Mouse (Mus musculus) cerebellum, adult 11 months (tissue): ENCODE results near the gene Dnmt3b.

Experiments
- DNase-seq: peaks from one replicate; pipeline ENCODE4 v3.0.0; 2022

Dnmt3b gene

DNA sequence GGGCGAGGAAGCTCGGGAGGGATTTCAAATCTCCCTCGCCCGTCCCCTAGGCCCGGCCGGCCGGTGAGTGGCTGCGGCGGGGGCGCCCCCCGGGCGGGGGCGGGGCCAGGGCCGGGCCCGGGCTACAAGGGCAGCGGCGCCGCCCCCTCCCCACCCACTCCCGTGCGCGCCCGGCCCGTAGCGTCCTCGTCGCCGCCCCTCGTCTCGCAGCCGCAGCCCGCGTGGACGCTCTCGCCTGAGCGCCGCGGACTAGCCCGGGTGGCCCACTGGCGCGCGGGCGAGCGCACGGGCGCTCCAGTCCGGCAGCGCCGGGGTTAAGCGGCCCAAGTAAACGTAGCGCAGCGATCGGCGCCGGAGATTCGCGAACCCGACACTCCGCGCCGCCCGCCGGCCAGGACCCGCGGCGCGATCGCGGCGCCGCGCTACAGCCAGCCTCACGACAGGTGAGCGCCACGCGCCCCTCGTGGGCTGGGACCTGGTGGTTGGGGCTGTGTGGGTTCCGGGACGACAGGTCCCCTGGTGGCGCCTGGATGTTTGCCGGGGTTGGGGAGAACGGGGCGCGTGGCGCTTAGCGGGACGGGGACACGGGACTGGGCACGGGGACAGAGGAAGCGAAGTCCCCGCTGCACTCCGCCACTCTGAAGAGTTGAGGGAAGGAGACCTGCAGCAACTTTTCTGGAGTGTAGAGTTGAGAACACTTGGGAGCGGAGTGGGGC is at the start of gene Dnmt3b:
Gene Dnmt3b, plus strand, starts transcription at position 153 of the 716 bp plus-strand sequence.
- DNase-seq = peak; percentile 50

DNA sequence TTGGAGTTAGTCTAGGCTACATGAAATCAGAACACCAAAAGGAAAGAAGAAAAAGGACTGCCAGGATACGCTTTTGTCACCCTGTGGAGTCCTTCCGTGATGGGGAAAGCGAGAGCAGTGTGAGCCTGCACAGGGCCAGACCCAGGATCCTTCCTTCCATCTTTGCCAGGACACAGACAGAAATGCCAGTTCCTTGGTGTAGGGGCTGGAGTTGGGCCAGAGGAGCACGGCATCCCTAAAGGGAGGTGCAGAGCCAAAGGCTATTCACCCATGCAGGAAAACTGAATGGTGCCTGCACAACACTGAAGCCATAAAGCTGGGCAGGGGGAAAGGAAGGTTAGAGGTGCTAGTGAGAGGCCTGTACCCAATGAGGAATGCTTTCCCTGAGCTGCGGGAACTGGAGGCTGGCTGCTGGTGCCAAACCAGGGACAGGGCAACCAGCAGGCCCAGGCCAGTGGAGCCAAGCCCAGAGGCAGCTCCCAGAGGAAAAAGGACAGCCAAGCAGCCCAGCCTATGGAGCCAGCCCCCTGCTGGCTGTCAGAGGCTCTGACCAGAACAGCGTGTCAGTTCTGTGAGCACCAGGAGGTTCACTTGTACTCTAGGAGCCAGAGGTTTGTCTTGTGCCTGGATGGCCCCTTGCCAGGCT is 49.1 kb upstream of the Dnmt3b start:
- no peak for DNase-seq

DNA sequence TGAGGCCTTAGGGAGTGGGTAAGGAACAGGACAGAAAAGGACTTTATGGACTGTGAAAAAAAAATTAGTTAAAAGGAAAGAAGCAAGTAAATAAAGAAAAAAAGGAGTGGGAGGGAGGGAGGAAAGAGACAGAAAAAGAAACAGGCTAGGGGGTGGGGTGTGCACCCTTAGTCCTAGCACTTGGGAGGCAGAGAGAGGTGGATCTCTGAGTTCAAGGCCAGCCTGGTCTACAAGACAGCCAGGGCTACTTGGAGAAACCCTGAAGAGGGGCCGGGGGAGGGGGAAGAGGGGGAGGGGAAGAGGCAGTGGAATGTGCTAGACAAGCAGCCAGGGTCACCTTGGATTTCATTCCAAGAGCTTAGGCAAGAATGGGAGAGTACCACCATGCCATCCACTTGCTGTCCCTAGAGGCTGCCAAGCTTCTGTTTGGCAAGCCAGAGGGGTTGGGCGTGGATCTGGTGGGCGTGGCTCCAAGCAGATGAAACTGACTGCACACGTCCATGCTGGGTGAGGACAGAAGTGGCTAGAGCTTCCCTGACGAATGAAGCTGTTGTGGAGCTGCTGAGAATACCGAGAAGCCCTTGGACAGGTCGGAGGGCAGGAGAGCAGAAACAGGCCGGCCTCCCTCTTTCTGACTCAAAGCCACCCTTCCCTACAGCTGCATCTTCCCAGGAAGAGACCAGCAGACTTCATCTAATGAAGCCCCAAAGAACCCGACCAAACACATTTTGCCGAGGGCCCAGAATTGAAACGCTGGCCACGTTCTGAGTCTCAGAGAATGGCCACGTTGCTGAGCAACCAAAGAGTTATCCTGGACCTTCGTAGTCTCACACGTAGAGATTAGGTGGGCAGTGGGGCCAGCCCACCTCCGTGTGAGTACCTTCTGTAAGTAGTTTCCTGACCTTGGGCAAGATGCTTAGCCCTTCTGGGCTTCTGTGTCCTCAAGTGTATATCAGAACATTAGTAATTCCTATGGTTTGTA is 48.3 kb upstream of the Dnmt3b start:
- DNase-seq = no peak

DNA sequence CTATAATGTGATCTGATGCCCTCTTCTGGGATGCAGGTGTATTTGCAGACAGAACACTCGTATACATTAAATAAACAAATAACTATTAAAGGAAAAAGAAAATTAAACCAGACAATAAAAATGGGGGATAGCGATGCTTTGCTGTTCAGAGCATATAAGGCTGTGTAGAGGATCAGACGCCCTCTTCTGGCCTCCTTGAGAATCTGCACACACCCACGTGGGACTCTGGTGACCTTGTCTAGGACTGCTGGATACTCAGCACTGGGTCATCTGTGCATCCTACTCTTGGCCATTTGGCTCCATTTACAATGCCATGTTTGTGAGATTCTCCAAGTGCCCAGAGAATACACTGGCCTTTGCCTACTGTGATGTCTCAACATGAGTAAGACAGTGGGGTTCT is 45.5 kb upstream of the Dnmt3b start:
- no peak for DNase-seq

DNA sequence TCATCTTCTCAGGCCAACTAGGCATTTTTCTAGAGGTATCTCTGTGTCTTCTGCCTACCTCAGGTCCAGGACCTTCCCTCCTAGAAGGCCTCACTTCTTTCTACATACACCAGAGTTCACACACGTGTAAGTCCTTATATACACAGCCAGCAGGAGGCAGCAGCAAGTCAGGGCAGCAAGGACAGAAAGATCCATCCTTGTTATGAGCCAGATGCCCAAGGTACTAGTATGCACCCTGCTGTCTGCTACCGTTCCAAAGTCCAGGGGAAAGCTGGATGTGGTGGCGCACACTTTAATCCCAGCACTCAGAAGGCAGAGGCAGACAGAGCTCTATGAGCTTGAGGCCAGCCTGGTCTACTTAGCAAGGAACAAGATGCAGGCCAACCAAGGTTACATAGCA is 42.8 kb upstream of the Dnmt3b start:
- DNase-seq = no peak

DNA sequence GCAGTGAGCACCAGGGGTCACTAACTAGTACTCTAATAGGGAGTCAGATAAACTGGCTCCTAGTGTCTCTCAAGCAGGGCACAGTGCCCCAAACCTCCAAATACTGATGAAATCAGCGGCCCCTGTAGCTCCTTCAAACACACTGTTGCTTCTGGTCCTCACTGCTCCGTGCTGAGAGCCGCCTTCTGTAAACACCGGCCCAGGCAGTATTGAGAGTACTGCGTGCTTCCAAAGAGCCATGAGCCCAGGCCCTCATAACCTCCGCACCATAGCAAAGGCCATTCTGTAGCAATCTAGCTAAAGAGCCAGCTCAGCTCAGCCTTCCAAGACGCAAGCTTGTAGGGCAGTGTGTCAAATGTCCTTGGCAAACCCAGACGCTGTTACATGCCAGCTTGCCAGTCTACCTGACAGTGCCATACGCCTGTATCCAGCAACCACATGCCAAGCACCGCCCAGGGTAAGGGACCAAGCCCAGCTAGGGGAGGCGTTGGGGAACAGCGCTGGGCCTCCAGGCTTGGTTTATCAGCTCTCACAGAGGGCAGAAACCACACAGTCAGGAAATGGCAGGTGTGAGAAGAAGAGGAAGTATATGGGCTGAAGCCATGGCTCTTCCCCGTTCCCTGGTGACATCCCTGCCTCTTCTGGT is 41.3 kb upstream of the Dnmt3b start:
- peak; percentile 86 for DNase-seq

- DNase-seq = no peak
These were observed 40.2 kb upstream of the Dnmt3b start for GRCm38 (mm10) chr2:153609058-153609457.

- peak; percentile 91 for DNase-seq
These were observed 39.7 kb upstream of the Dnmt3b start for GRCm38 (mm10) chr2:153609548-153609947.

DNA sequence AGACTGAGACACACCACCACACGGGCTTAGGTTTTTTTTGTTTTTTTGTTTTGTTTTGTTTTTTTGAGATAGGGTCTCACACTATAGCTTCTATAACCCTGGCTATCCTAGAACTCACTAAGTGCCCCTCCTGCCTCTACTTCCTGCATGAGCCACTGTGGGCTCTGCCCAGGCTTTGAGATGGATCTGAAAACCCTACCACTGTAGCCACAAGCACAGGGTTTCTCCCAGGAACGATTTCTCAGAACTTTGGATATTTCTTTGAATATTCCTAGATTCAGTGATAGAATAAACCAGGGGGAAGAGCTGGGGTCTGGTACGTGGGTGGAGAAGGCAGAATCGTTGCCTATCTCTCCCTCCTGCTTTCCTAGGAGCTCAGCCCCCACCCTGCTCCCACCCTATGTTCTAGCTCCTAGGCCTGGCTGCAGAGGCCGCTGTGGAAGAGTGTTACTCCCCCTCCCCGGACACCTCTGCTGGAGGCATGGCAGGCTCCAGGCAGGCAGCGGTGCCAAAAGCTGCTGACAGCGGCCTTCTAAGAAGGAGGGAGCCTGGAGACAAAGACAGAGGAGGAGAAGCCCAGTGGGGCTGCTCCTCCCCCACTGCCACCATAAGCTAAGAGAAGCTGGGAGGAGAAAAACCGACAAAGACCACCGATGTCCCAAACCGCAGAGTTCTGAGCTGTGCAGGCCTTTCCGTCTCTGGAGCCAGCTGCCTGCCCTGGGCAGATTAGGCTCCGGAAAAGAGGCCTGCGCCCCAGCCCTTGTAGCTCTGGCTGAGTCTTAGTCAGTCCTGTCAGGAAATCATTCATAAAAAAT is 38.6 kb upstream of the Dnmt3b start:
- DNase-seq = no peak

DNA sequence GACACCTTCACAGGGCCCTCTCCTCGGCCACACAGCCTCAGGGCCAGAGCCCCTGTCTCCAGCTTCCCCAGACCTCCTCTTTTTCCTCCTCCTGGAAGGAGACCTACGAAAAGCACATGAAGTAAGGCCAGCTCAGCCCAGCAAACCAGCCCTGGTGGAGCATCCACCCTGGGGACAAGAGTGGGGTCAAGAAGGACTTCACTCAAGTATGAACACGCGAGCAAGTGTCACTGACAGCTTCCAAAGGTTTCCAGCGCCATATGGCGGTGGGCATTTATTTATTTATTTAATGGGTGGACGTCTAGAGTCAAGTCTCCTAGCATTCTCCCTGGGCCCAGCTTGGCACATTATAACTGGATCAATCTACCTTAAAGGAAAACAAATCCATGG is 38.0 kb upstream of the Dnmt3b start:
- no peak for DNase-seq

DNA sequence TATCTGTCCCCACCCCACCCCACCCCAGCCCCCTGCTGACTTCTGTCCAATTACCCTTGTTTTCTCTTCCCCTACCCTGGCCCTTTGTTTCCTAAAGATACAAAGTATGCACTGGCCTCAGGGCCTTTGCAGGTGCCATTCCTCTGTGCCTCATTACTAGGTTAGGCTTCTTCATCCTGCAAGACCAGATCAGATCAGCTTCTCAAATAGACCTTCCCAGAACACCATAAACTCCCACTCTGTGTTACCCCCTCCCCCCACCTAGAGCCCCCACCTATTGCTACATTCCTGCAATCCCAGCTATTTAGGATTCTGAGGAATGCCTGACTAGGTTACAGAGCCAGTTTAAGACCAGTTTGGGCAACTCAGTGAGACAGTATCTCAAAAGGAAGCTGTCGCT is 37.5 kb upstream of the Dnmt3b start:
- no peak for DNase-seq

GRCm38 (mm10) chr2:153612594-153613281 is 36.5 kb upstream of the Dnmt3b start:
- no peak for DNase-seq

DNA sequence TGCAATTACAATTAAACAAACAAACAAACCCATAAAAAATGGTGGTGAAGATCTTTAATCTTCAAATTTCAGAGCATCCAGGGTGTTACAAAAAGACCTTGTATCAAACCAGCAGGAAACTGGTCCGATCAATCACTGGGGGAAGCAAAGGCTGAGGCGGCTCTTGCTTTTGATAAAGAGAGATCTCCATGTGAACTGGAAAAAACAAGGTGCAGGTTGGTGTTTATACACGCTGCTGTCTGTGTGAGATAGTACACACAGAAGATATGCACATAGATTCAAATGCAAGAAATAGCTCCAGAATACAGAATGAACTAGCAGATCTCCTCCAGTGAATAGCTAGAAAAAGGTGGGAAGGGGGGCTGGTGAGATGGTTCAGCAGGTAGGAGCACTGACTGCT is 32.4 kb upstream of the Dnmt3b start:
- no peak for DNase-seq

DNA sequence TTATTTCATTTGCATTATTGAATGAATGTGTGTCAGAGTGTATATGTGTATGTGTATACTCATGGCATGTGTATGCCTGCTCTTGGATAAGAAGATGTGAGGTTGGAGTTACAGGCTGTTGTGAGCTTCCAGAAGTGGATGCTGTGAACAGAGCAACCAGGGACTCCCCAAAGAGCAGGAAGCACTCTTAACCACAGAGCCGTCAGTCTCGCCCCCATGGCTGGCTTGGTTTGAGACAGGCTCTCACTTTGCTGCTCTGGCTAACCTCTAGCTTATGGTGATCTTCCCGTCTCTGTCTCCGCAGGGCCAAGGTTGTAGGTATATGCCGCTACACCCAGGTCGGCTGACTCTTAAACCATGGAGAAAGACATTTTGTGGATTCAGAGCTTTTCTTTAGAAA is 30.8 kb upstream of the Dnmt3b start:
- DNase-seq = no peak

GRCm38 (mm10) chr2:153618889-153619288 is 30.4 kb upstream of the Dnmt3b start:
- no peak for DNase-seq

DNA sequence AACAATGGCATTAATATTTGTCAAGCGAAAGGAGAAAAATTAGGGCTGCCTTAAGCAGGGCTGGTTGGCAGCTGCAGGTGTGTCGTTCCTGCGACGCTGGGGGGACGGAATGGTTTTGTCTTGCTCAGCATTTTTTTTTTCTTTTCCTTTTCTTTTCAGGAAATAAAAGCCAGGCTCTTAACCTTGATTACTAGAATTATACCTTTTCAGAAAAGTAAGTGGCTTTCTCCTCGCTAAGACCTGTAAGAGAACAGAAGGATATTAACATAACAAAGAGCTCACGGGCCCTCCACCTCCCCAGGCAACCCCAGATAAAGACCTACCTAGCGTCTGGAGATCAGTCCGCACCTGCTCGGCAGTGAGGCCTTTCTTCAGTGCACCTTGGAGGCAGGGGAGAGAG is 26.8 kb upstream of the Dnmt3b start:
- no peak for DNase-seq

- no peak for DNase-seq
These were observed 18.3 kb upstream of the Dnmt3b start for GRCm38 (mm10) chr2:153630950-153631349.

GRCm38 (mm10) chr2:153631976-153632870 is 17.0 kb upstream of the Dnmt3b start, which contains the start of gene Commd7:
Gene Commd7 (minus strand): TSS chr2:153632781.
- peak; percentile 84 for DNase-seq

- DNase-seq = no peak
These were observed 16.4 kb upstream of the Dnmt3b start for GRCm38 (mm10) chr2:153632871-153633226.

DNA sequence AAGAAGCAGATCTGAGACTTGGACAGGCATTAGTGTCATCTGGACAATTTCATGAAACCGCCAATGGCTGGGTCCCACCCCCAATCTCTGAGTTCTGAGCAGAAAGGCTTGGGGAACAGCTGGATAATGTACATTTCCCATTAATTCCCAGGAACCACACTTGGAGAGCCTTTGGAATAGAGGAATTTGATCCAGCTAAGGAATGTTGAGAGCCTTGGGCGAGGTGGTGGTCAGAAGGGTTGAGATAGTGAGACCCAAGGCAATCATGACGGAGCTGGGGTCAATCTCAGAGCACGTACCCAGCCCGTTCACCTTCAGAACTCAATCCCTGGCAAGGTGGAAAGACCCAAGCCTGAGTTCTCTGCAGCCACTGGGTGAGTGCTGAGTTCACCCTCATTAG is 16.0 kb upstream of the Dnmt3b start:
- DNase-seq = no peak
